Mouse (Mus musculus) small intestine, adult 2 months (tissue): ENCODE results near the gene Gba2.

Source experiments
- CTCF ChIP-seq: fragments of 200-500 bp; IDR thresholded peaks from 2 replicates; pipeline ENCODE4 v1.5.1; 2012; ENCODE audit warnings: low read depth, mild to moderate bottlenecking, control low read depth, inconsistent platforms, low read length, moderate library complexity, mixed read lengths; ENCODE audit not compliant: insufficient replicate concordance, insufficient read length; ENCODE audit errors: extremely low read depth
- POLR2A ChIP-seq: fragments of 200-500 bp; IDR thresholded peaks from 2 replicates; pipeline ENCODE4 v1.6.1; 2012; ENCODE audit warnings: low read depth, mild to moderate bottlenecking, control low read depth, inconsistent platforms, low read length, moderate library complexity

DNA sequence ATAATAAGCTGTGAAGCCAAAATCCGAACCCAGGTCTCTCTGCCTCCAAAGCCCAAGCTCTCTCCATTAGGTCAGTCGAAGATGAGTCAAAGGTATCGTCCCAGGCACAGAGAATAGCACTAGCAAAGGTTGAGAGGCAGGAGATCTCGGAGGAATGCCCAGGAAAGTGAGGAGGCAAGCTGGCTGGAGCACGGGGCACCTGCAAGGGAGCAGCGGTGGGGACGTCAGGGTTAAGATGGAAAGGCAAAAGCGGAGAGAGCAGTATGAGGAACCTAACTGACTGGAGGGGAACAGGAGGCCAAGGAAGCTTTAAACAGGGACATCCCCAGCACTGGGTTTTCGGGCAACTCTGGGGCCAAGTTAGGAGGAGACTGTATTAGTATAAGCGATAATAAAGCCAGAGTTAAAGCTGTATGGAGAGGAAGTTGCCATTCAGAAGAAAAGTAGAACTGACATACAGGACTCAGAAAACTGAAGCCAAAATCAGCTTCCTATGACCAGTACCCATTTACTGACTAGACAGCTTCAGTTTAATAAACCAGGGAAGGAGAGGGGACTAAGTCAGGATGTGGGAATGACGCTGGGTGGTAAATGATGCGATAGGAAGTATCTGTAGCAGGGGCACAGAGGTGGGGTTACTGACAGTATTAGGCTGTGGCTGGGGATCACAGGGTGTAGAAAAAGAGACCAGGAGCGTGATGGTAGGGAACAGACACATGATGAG lies 19.0 kb downstream of the Gba2 start:
- TF ChIP-seq CTCF, result no peak
- no peak for TF ChIP-seq POLR2A
